Mouse (Mus musculus): ENCODE measurements around the gene Trim30c. TPM values are rescaled to one million over a fixed set of nuclear protein-coding genes. Genes with fewer than 3 reads are reported as not detected.
"Not testable (repeated sequence)": the region's sequence is repeated elsewhere in the genome, so short reads cannot be mapped to it uniquely, and the experiment has no call there.

The Trim30c gene
- polyA plus RNA-seq, 1 experiment = 0.09 TPM

- Histone ChIP-seq H3K27ac (ENCODE audit: insufficient read depth, low read depth, low read length) (0 out of 2 replicates have a peak overlapping the region, but pooled peaks have one; percentile 7), H3K27me3 (replicated peaks; ENCODE audit: control insufficient read depth, insufficient read depth, low read length) (no peaks in the 10 kb centered on the region), H3K36me3 (ENCODE audit: control insufficient read depth, insufficient read depth, low read length) (no peaks in the 10 kb centered on the region), H3K4me3 (ENCODE audit: insufficient read depth, low read depth, low read length) (no peak overlapping the region), H3K4me1 (ENCODE audit: control insufficient read depth, insufficient read depth, low read length) (no peaks in the 10 kb centered on the region)
- whole genome bisulfite sequencing = 75% methylated on average over 2 of the region's 2 CpGs
- TF ChIP-seq POLR2A (IDR thresholded peaks at IDR 0.05; ENCODE audit: low read depth, low read length) (no peak), CTCF (conservative IDR thresholded peaks at IDR 0.05; ENCODE audit: insufficient read depth, insufficient read length, low read depth, low read length) (no peak)
- DNase-seq = no peak
Observed at GRCm38 (mm10) chr7:104353600-104353967, 47.1 kb downstream of the Trim30c start.

- H3K4me1 ChIP-seq (ENCODE audit: control insufficient read depth, insufficient read depth, low read length) = no peaks in the 10 kb centered on the region
- DNase-seq = peak; percentile 89
- no peaks in the 10 kb centered on the region for H3K27me3 ChIP-seq (replicated peaks; ENCODE audit: control insufficient read depth, insufficient read depth, low read length)
- 2% methylated on average over 14 of the region's 14 CpGs for WGBS
- H3K27ac ChIP-seq (ENCODE audit: insufficient read depth, low read depth, low read length) = peak within 1 kb of the TSS; percentile 88
- H3K4me3 ChIP-seq (ENCODE audit: insufficient read depth, low read depth, low read length) = peak within 1 kb of the TSS; percentile 49
- no peaks in the 10 kb centered on the region for H3K36me3 ChIP-seq (ENCODE audit: control insufficient read depth, insufficient read depth, low read length)
- TF ChIP-seq CTCF (conservative IDR thresholded peaks at IDR 0.05; ENCODE audit: insufficient read depth, insufficient read length, low read depth, low read length) = no peak
- no peak for TF ChIP-seq POLR2A (IDR thresholded peaks at IDR 0.05; ENCODE audit: low read depth, low read length)
Observed at GRCm38 (mm10) chr7:104352717-104353599, 47.7 kb downstream of the Trim30c start, which contains the start of gene Trim12c. Gene Trim12c (minus strand): TSS chr7:104353362.

- H3K36me3 ChIP-seq (ENCODE audit: control insufficient read depth, insufficient read depth, low read length); H3K27ac ChIP-seq (ENCODE audit: insufficient read depth, low read depth, low read length); H3K4me3 ChIP-seq (ENCODE audit: insufficient read depth, low read depth, low read length); DNase-seq; H3K27me3 ChIP-seq (replicated peaks; ENCODE audit: control insufficient read depth, insufficient read depth, low read length); H3K4me1 ChIP-seq (ENCODE audit: control insufficient read depth, insufficient read depth, low read length): not testable (repeated sequence)
- 89% methylated on average over 4 of the region's 4 CpGs for WGBS
Observed at GRCm38 (mm10) chr7:104348043-104348442, 52.6 kb downstream of the Trim30c start.

- not testable (repeated sequence) for H3K27ac ChIP-seq (ENCODE audit: insufficient read depth, low read depth, low read length); H3K27me3 ChIP-seq (replicated peaks; ENCODE audit: control insufficient read depth, insufficient read depth, low read length); DNase-seq; H3K4me3 ChIP-seq (ENCODE audit: insufficient read depth, low read depth, low read length); H3K4me1 ChIP-seq (ENCODE audit: control insufficient read depth, insufficient read depth, low read length); H3K36me3 ChIP-seq (ENCODE audit: control insufficient read depth, insufficient read depth, low read length)
- WGBS = 84% methylated on average over 4 of the region's 4 CpGs
Observed at GRCm38 (mm10) chr7:104340744-104341143, 59.9 kb downstream of the Trim30c start.

DNA sequence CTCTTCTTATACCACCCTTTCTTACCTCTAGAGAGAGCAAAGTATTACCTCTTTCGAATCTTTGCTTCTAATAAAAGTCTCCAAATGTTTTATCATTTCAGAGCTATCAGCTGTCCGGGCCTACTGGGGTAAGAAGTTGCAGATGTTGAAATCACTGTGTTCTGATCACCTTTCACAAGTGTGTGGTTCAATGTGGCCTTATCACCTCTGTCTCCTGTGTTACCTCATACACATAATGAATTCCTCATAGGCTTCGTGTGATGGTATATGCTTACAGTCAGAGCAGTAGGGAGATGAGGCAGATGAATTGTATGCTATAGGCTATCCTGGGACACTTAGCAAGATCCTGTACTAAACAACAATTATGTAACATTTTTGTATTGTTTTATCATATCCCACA lies 65.1 kb downstream of the Trim30c start:
- H3K36me3 ChIP-seq (ENCODE audit: control insufficient read depth, insufficient read depth, low read length); H3K27ac ChIP-seq (ENCODE audit: insufficient read depth, low read depth, low read length); H3K4me3 ChIP-seq (ENCODE audit: insufficient read depth, low read depth, low read length); H3K4me1 ChIP-seq (ENCODE audit: control insufficient read depth, insufficient read depth, low read length); DNase-seq; H3K27me3 ChIP-seq (replicated peaks; ENCODE audit: control insufficient read depth, insufficient read depth, low read length): not testable (repeated sequence)
- 75% methylated on average over 3 of the region's 3 CpGs for WGBS

Other genes with a start within 250 kb of the Trim30c start
- not detected in 2 replicates for gene Olfm5, start 236.0 kb downstream of the Trim30c start, polyA plus RNA-seq (2012; rRNA removed)
- gene Olfr648, start 217.4 kb downstream of the Trim30c start, polyA plus RNA-seq (2012; rRNA removed) = not detected in 2 replicates
- not detected in 2 replicates for gene Olfr649, start 204.9 kb downstream of the Trim30c start, polyA plus RNA-seq (2012; rRNA removed)
- gene Trim6, start 182.0 kb downstream of the Trim30c start, polyA plus RNA-seq (2012; rRNA removed) = 0.88 and 1.0 TPM in 2 replicates
- gene Trim34a, start 156.4 kb downstream of the Trim30c start, polyA plus RNA-seq (2012; rRNA removed) = 3.3 and 5.1 TPM in 2 replicates
- 0.30 and 0.42 TPM in 2 replicates for gene Trim5, start 112.7 kb downstream of the Trim30c start, polyA plus RNA-seq (2012; rRNA removed)
- 1.9 and 3.1 TPM in 2 replicates for gene Trim12a, start 85.4 kb downstream of the Trim30c start, polyA plus RNA-seq (2012; rRNA removed)
- 2.3 TPM in 2 replicates for gene Trim34b, start 71.4 kb downstream of the Trim30c start, polyA plus RNA-seq (2012; rRNA removed)
- 2.4 and 3.4 TPM in 2 replicates for gene Trim12c, start 47.5 kb downstream of the Trim30c start, polyA plus RNA-seq (2012; rRNA removed)
- 0.03 and 0.25 TPM in 2 replicates for gene Trim30b, start 31.0 kb downstream of the Trim30c start, polyA plus RNA-seq (2012; rRNA removed)
- gene Trim30a, start 64.4 kb upstream of the Trim30c start, polyA plus RNA-seq (2012; rRNA removed) = 2.1 and 4.6 TPM in 2 replicates
- 0.39 and 0.92 TPM in 2 replicates for gene Trim30d, start 107.0 kb upstream of the Trim30c start, polyA plus RNA-seq (2012; rRNA removed)
- gene Olfr651, start 149.3 kb upstream of the Trim30c start, polyA plus RNA-seq (2012; rRNA removed) = not detected in 2 replicates
- gene Olfr652, start 160.1 kb upstream of the Trim30c start, polyA plus RNA-seq (2012; rRNA removed) = not detected in 2 replicates
- gene Olfr653, start 176.5 kb upstream of the Trim30c start, polyA plus RNA-seq (2012; rRNA removed) = not detected in 2 replicates
- not detected in 2 replicates for gene Olfr654, start 186.2 kb upstream of the Trim30c start, polyA plus RNA-seq (2012; rRNA removed)
- gene Olfr655, start 200.9 kb upstream of the Trim30c start, polyA plus RNA-seq (2012; rRNA removed) = not detected in 2 replicates
- gene Olfr656, start 213.1 kb upstream of the Trim30c start, polyA plus RNA-seq (2012; rRNA removed) = not detected in 2 replicates
- not detected in 2 replicates for gene Olfr657, start 224.0 kb upstream of the Trim30c start, polyA plus RNA-seq (2012; rRNA removed)
- not detected in 2 replicates for gene Olfr658, start 246.5 kb upstream of the Trim30c start, polyA plus RNA-seq (2012; rRNA removed)

Data from kidney, adult 2 months (tissue).